Mouse (Mus musculus): Measurements from ENCODE around the gene Eef1akmt2.

Gene Eef1akmt2

DNA sequence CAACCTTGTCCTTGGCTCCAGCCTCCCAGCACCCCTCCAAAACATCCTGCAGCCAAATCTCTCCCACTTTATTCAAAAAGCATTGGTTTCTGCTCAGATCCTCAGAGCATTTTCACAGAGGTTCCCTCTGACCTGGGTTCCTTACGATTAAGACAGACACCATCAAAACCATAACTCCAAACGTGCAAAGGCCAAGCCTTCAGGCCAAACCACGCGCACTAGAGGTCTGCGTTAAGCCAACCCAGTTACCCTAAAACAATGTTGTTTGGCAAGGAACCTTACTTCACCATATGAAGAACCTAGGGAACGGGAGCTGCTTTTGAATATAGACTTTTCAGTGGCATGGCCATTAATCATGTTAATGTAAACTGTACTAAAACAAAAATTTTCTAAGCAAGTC is 42.8 kb downstream of the Eef1akmt2 start:
- no peak for DNase-seq

DNA sequence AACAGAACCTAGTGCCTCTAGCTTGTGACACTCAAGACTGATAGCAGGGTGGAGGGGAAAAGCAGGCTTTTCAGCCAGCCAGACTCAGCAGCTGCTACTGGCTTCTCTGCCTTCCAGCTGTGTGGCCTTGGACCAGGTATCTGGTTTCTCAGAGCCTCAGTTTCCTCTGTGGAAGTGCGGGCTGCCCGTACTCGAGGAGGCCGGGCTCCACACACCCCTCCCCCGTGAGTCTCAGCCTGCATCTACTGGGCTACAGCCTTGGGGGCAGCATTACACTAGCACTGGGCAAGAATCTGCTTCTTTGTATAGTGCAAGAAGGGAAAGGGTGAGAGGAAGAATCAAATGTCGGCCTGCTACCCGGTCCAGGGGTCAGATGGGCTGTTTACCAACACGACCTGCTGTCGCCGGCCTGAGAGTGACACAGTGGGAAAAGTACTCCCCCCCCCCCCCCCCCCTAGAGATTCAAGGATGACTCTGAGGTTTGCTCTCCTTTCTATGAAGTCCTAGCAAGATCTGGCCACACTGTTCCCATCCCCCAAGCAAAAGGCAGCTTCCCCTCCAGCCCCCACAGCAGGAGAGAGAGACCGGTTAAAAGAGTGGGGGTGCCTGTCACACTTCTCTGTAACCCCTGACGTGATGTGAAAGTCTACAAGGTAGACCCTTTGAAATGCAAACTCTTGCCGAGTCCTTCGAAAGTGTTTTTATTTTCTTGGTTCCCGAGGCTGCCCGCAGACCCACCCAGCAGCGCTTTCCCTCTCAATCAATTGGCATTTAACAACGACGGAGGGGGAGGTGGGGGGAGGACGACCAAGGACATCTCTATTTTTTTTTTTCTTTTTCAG is 43.4 kb downstream of the Eef1akmt2 start:
- peak; percentile 71 for DNase-seq

DNA sequence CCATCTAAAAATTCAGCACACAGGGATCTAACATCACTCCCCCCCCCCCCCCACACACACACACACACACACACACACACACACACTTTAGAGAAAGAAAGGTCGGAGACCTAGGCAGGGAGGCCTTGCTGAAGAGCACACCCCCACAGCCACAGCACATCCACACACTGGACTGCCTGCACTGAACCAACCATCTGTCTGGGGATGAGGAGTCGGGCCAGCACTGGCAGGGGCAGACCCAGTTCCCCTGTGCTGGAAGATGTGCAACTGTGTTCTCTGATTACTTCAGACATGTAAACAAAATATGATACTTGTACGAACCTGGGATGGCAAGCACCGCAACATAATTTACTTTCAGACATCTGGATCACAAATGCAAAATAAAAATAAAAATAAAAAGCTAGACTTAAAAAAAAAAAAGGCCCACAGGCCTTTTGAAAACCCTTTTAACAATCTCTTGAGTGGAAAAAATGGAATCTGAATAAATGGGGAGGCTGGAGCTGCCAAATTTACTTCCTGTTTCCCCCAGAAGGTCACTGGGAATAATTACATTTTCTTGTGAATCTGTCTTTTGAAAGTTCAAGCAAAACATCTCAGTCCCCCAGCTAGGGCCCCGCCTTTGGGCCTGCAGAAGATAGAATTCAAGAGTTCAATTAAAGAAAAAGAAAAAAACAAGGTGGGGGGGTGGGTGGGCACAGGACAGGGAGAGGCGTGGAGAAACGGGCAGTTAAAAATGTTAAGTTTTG is 44.2 kb downstream of the Eef1akmt2 start:
- DNase-seq: peak; percentile 73

DNA sequence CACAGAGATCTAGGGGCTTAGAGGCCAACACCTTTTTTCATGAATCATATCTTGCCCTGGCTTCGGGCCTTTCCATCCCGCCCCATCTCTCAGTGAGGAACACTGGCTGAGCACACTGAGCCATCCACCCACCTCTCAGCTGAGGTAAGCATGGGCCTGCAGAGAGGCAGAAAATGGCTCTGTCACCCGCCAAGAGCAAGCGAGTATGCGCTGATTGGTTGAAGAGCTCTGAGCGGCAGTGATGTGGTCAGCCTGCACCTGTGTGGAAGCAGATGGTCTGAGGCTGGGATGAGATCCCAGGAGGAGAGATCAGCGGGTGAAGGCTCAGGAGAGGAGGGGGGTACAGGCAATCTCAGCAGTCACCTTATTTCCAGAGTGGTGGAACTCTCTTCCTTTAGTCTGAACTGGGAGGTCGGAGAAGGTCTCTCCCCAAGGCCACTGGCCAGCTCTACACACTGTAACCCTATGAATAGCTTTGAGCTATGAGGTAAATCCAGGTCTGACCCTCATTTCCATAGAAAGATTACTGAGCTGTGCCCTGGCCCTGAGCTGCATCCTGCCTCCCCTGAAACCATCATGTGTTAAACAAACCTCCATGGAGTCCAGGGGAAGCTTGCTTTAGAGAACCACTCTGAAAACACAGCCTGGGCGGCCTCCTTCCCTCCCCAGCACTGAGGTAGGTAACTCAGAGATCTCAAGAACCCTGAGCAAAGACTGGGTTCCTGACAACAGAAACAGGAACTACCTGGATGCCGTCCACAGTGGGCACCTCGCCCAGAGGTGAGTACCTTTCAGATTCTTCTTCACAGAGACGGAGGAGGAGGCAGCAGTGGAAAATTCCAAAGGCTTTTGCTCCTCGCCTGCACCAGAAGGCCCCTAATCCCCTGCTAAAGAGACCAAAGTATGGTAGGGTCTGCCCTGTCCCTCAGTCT is 45.3 kb downstream of the Eef1akmt2 start:
- peak; percentile 95 for DNase-seq

DNA sequence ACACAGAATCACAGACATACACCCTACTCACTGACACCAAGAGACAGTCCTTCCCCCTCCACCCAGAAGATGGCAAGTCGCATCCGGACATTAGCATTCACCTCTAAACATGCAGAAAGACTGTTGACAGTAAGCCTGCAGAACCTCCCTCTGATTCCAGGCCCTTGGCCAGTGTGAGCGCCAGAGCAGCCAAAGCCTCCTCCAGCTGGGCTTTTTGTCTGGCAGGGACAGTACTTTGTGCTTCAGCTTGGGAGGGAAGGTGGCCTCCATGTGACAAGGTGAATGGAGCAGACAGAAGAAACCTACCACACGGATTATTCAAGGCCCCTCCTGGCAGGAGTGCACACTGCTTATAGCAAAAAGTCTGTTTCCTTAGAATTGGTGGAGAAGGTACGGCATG is 46.2 kb downstream of the Eef1akmt2 start:
- DNase-seq: peak; percentile 86

DNA sequence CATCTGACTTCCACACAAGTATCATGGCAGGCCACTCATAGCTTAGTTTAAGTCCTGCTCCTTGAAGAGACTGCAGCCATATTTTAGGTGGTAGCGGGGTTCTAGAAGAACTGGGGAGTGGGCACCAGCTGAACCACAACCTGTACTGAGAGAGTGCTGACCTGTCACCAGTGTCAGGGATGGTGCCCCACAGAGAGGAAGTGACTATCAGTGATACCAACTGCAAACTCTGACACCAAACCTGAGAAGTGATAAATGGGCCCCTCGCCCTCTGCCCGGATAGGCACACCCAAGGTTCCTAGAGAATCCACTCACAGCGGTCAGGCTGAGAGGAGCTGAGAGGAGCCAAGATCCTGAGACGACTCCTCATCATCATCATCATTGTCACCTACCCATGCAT is 47.5 kb downstream of the Eef1akmt2 start:
- DNase-seq: peak; percentile 39

DNA sequence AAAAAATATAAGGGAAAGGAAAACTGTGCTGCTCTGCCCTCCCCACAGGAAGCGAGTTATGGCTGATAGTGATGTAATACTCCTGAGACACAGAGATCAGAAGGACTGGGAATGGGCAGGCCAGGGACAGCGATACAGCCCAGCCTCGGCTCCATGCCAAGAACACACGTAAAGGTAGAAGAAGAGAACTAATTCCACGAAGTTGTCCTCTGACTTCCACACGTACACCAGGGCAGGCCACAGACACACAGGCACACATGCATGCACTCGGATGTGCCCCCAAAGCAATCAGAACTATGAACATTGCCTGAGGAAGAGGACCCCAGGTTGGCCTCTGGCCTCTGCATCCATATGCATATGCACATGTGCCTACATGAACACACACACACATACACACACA is 48.0 kb downstream of the Eef1akmt2 start:
- peak; percentile 57 for DNase-seq

DNA sequence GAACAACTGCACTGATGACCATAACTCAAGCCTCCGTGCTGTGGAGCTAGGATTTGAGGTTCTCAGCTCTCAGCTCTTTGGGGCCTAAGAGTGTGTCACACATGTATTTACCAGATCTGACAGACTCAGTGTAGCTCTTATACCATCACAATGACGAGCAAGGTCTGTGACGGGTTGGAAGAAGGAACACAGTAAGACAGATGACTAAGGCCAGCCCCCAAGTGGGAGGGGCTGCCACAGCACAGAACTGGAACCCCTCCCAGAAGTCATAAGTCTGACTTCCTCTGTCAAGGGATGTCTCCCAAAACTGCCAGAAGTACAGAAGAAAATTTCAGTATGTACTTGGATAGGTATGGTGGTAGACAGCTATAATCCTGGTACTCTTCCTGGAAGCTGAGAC is 48.5 kb downstream of the Eef1akmt2 start:
- peak; percentile 55 for DNase-seq

DNA sequence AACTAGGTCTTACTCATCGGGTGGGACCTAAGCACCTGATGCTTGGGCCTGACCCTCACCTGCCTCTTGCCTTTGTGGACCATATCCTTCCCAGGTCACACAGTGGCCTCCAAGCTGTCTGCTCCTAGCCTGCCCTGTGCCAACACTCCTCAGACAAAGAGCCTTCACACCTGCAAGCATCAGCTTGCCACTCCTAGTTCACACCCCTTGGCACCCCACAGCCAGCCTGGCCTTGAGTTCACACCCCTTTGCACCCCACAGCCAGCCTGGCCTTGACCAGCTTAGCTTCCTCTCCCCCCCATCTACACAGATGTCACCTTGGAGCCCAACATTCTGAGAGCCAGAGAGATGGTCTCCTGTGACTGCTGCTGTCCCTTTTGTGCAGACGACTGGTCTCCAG is 49.1 kb downstream of the Eef1akmt2 start:
- peak; percentile 61 for DNase-seq

DNA sequence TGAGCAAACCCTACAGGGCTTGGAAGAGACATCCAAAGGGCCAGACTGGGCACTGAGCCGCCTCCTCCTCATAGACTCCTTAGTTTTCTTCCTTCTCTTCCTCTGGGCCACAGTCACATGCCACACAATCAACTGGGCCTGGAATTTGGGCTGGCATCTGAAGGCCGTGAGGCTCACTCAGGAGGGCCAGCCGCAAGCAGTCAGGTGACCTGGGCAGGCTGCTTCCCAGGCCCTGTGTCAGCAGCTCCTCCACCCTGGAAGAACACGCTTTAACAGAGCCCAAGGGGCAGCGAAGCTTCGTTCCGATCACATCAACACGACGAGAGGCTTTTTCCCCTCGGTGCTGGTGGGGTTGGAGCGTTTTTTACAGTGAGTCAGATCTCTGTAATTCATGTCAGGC is 49.8 kb downstream of the Eef1akmt2 start:
- DNase-seq: peak; percentile 41

DNA sequence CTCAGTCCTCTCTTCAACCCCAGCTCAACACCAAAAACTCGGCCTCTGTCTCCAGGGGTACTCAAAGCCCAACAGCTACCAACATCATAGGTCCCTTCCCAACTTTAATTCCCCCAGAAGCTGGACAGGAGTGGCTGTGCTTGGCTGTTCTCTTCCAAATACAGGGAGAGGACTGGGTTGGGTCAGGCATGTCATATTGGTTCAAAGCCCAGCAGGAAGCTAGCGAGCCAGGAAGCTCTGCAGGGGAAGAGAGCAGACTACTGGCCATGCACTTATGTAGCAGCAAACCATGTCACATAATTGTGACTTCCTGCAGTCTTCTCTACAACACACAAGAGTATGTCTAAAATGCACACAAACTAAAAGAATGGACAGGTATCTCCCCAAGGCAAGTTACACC is 50.4 kb downstream of the Eef1akmt2 start:
- DNase-seq: no peak

DNA sequence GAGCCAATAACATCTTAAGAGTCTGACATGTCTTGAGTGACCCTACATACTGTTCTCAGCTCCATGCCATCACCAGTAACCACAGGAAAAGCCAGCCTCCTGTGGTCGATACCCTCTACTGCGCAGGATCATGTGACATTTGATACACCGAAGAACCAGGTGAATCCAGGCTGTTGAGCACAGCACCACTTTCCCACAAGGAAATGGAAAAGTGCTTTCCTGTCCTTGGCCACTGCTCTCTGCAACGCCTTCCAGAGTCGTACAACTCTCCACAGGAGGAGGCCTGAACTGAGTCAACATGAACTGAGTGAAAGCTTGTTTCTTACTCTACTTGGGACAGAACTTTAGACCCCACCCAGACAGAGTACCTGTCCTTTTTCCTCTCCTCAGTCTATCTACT is 51.0 kb downstream of the Eef1akmt2 start:
- DNase-seq: no peak

DNA sequence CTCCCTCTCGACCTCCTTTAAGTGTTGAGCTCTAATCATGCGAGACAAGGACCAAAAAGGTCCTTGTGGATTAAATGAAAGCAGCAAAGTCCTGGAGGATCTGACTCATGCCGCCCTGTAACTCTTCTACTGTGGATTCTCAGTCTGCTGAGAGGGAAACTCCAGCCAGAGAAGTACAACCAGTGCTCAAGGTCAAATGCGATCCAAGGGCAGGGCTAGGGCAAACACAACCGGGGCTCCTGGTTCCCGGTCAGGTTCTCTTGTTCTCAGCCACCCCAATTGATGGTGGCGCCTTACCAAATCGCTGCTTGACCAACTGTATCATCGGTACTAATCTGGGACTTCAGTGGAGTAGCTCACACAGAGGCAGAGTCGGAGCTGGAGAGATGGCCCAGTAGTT is 51.6 kb downstream of the Eef1akmt2 start:
- DNase-seq: peak; percentile 20

DNA sequence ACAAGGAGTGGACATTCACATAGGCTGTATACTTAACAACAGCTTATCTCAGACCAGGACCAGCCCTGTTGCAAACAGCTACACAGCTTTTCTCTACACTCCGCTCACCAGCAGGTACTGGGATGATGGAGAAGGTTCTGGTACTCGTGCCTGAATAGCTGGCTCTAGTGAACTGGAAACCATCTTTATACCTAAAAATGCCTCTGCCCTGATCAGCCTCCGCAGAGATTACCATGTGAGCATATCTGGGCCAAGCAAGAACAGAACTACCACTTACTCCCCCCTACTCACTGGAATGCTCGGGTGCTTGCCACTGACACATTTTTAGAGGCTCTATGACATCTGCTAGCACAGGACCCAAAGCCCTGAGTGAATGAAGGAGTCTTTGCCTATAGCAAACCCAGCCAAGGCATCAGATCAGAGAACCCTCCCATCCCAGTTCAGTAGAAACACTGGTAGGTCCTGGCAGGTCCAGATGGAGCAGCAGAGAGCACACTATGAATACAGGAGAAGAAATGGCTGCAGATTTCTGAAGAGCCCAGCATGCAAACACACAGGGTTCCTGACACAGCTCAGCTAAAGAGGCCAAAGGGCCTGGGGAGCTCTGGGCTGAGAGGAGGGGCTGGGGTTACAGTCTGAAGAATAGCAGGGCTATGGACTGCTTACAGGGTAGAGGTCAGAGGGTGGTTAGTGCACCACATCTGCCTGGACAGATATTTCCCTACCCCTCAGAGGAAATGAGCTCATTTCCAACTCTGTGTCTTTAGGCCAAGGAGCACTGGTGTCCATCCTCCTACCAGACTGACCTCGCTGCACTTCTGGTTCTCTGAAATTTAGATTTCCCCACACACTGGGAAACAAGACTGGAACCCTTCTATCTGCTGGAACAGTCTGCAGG is 53.1 kb downstream of the Eef1akmt2 start:
- DNase-seq: peak; percentile 66

DNA sequence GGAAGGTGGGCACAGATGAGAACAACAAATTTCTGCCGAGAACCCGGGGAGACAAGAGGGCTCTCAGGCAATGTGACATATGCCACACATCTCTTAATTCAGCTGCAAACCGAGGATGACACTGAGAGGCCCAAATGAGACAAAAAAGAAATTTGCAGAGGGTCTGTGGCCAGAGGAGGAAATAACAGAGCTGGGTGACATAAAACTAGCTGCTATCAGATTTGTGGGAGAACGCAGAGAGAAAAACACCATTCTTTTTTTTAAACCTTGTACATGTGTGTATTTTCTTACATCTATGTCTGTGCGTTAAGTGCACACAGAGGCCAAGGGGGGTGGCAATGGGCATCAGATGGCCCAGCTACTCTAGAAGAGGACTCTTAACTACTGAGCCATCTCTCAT is 57.3 kb downstream of the Eef1akmt2 start:
- DNase-seq: no peak

DNA sequence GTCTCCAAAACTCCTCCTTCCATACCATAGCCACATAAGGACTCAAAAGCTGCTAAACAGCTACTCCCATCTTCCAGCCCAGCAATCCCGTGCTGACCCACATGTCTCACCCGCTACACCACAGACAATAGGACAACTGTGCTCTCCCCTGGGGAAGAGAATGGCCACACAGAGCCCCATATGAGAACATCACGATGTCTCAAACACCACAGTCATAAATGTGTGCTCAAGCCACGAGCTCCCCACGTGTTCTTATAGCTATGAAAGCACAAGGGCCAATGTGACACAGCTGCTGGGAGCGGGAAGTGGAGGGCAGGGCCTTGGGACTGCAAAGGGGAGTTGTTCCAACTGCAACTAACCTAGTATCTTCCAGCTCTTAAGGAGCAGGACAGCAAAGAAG is 59.0 kb downstream of the Eef1akmt2 start:
- no peak for DNase-seq

DNA sequence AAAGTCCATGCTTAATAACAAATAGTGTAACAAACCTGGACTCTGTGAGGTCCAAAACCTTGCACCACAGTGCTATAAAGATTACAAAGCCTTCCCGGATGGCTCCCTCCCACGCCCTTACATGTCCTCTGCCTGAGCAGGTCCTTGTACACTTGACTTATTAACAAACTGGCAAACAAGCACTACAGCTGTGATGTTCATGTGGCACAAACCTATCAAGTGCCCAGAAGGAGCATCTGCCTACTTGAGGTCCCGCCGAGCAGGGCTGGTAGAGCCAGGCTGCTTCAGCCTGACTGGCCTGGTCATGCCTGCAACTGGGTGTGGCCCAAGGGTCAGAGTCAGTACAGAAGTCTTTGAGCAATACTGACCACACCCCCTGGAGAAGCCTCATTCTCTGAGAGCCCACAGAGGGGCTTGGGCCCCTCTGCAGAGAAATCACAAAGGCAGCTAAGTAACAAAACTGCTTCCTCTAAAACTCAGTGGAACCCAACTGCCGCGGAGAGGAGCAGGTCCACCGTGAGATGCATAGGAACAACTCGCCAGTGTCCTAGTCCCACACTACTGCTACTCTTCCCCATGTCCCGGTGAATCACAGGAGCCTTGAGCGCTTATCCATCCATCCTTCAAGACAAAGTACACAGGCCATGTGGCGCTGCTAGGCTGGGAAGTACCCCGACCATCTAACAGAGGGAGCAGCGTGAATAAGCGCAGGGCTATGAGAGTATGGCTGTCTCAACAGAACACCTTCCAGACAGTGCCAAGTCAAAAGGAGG is 61.8 kb downstream of the Eef1akmt2 start:
- DNase-seq: no peak

DNA sequence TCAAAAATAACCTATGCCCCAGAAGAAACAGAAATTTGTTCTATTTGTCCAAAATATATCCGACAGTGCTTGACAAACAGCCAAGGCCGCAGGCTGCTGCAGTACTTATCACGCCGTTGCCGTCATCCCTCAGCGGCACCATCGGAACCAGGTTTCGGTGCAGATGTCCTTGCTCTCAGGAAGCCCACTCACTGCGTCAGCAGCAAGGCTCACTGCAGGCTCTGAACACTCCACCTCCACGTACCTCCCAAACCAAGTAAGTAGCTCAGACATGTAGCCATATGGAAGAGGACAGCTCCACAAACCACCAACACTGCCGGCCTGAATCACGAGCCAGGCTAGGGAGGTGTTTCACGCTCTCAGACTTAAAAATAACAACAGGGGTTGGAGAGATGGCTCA is 63.6 kb downstream of the Eef1akmt2 start:
- peak; percentile 69 for DNase-seq

DNA sequence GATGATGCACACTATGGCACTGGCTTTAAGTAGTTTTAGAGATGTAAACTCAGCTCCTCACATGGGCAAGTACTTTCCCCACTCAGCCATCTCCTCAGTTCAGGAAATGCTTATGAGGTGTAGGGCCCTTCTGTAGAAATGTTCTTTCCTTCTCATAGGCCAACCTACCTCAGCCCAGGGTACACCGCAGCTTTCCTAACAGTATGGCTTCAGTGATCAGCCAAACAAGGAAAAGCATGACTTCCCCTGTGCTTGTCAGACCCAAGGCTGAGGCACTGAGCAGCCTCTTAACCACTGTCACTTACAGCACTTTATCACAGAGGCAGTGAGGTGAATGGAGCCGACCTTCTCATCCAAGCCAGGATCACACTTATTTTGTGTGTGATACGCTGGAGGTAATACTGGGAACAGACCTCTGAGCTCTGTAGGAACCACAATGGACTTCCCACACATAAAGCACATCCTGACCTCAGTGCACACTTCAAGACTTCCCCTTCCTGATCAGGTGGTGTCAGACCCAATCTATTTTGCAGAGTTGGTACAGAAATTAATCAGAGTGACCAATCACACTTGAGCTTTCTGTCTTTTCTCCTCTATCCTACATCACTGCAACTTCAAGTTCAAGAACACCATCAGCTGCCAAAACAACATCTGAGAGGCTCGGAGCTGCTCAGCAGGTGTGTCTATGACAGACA is 64.8 kb downstream of the Eef1akmt2 start:
- no peak for DNase-seq

DNA sequence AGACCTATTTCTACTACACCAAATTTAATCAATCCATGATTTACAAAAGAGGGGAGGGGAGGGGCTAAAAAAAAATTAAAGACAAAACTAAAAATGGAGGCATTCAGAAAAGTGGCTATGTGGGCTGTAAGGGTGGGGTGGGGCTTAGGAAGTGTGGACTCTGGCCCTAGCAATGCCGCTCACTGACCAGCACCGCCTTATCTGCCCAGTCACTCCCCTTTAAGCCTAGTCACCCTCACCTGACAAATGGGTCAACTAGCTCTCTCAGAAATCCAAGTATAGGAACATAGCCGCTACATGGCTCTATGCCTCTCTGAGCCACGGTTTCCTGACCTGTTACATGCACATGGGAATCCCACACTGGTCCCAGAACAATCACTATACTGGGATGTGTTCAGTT is 65.5 kb downstream of the Eef1akmt2 start:
- no peak for DNase-seq

DNA sequence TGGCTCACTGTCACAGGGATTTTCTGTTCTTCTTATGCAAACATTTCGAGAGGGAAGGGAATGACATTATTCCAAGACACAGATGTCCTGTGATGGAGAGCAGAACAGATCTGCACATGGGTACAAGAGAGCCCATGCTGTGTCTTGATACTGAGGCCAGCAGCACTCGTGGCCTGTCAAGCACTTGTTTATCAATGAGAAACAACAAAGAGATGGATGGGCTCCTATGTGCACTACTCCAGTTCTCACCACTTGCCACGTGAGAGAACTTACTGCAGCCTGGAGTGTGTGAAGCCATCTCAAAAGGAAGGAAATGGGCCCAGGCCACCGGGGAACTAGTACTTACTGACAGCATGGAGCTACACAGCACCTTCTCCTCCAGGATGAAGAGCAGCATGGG is 66.0 kb downstream of the Eef1akmt2 start:
- peak; percentile 57 for DNase-seq
